Mouse (Mus musculus): ENCODE measurements around the gene Elmsan1.

GRCm38 (mm10) chr12:84218289-84219120 is at the start of gene Elmsan1:
- TF ChIP-seq CTCF (IDR thresholded peaks at IDR 0.05; ENCODE audit: low read depth) (no peak), EP300 (IDR thresholded peaks at IDR 0.05; ENCODE audit: low read depth) (no peak)
